Mouse (Mus musculus) hindbrain, postnatal 0 days (tissue): ENCODE results near the gene R3hdml. TPM values are rescaled to one million over a fixed set of nuclear protein-coding genes. Genes with fewer than 3 reads are reported as not detected.
A peak's percentile ranks its signal among the peaks of the same experiment; 100 is the strongest.

Experiments used
- ATAC-seq: fragments of 200-750 bp; cut with Nextera tagmentation; 2 replicates; pipeline ENCODE4 v1.8.0; 2017; ENCODE audit warnings: mild to moderate bottlenecking, moderate TSS enrichment, moderate library complexity
- DNase-seq: peaks from one replicate; pipeline ENCODE4 v3.0.0-alpha.2; 2015; ENCODE audit warnings: low spot score
- H3K27ac ChIP-seq: fragments of 300-500 bp; sonication (generic); 2 replicates; pipeline ENCODE4 v1.5.1; 2014; ENCODE audit warnings: mild to moderate bottlenecking
- H3K27me3 ChIP-seq: fragments of 300-500 bp; sonication (generic); 2 replicates; pipeline ENCODE4 v1.6.1; 2014; ENCODE audit warnings: low read length, mixed read lengths; ENCODE audit not compliant: insufficient read depth
- H3K36me3 ChIP-seq: fragments of 300-500 bp; sonication (generic); 2 replicates; pipeline ENCODE4 v1.6.1; 2014; ENCODE audit warnings: low read length, mixed read lengths; ENCODE audit not compliant: insufficient read depth
- H3K4me1 ChIP-seq: fragments of 300-500 bp; sonication (generic); 2 replicates; pipeline ENCODE4 v1.6.1; 2014; ENCODE audit warnings: antibody characterized with exemption, low read length, mixed read lengths; ENCODE audit not compliant: insufficient read depth
- H3K4me2 ChIP-seq: fragments of 300-500 bp; sonication (generic); 2 replicates; pipeline ENCODE4 v1.6.1; 2014; ENCODE audit warnings: low read depth, mild to moderate bottlenecking, low read length, moderate library complexity, mixed read lengths
- H3K4me3 ChIP-seq: fragments of 300-500 bp; sonication (generic); 2 replicates; pipeline ENCODE4 v1.5.1; 2014; ENCODE audit warnings: low read length
- H3K9ac ChIP-seq: fragments of 300-500 bp; sonication (generic); replicated peaks from 2 replicates; pipeline ENCODE4 v1.6.1; 2014; ENCODE audit warnings: mild to moderate bottlenecking, low read length, moderate library complexity, mixed read lengths
- H3K9me3 ChIP-seq: fragments of 300-500 bp; sonication (generic); 2 replicates; pipeline ENCODE4 v1.6.1; 2016; ENCODE audit warnings: low read length, mixed read lengths
- CTCF ChIP-seq: IDR thresholded peaks from 2 replicates; pipeline ENCODE4 v1.5.1; 2016; ENCODE audit warnings: antibody characterized with exemption, control low read depth, low read depth
- WGBS: fragments of 180-500 bp; shearing (Covaris S2); extraction: QIAGEN DNeasy Blood & Tissue Kit; methylation state at CpG from one replicate; pipeline ENCODE4 v1.1.7; 2014; 5-methylcytosine and 5-hydroxymethylcytosine counted together
- polyA plus RNA-seq: library from polyadenylated mRNA; unstranded; fragments of >200 nt; fragmentation: Nextera tagmentation; extraction: Ambion mirVana; gene quantifications from 2 replicates; pipeline ENCODE4 v1.2.1, GENCODE M21; 2015
- total RNA-seq: library from RNA; depleted of rRNA; stranded (reverse); fragments of >200 nt; gene quantifications from 2 replicates; pipeline ENCODE4 v1.2.3, GENCODE M21; 2014

R3hdml gene
- total and polyA plus RNA-seq, 2 experiments from 2014 or later = 0.73 to 1.0 TPM

- Histone ChIP-seq H3K4me2 (peak overlapping the region; percentile 91), H3K4me3 (peak overlapping the region; percentile 89; the same call in 1 of the 2 replicates), H3K27ac (no peak overlapping the region), H3K9me3 (no peaks in the 10 kb centered on the region), H3K36me3 (peaks cover 25% of the 10 kb centered on the region; the same call in 1 of the 2 replicates), H3K4me1 (peaks cover 10% of the 10 kb centered on the region; the same call in 1 of the 2 replicates), H3K27me3 (no peaks in the 10 kb centered on the region), H3K9ac (no peak overlapping the region; the same call in 1 of the 2 replicates)
- WGBS = 50% methylated on average over 3 of the region's 3 CpGs
- DNase-seq (no peak), ATAC-seq (no peak)
- TF ChIP-seq CTCF = no peak
Measured at GRCm38 (mm10) chr2:163471136-163471535, 21.0 kb upstream of the R3hdml start.

- peaks cover 20% of the 10 kb centered on the region; the same call in 1 of the 2 replicates for H3K36me3 ChIP-seq
- WGBS = 4% methylated on average over 36 of the region's 36 CpGs
- DNase-seq (peak; percentile 66), ATAC-seq (peak; percentile 83)
- no peaks in the 10 kb centered on the region for H3K9me3 ChIP-seq
- peak overlapping the region; percentile 91 for H3K4me2 ChIP-seq
- no peaks in the 10 kb centered on the region for H3K27me3 ChIP-seq
- peak overlapping the region; percentile 89 for H3K4me3 ChIP-seq
- H3K4me1 ChIP-seq = peaks cover 10% of the 10 kb centered on the region; the same call in 1 of the 2 replicates
- no peak for TF ChIP-seq CTCF
- peak overlapping the region; percentile 82 for H3K27ac ChIP-seq
- peak overlapping the region; percentile 85 for H3K9ac ChIP-seq
Measured at GRCm38 (mm10) chr2:163471710-163472465, 20.2 kb upstream of the R3hdml start.

DNA sequence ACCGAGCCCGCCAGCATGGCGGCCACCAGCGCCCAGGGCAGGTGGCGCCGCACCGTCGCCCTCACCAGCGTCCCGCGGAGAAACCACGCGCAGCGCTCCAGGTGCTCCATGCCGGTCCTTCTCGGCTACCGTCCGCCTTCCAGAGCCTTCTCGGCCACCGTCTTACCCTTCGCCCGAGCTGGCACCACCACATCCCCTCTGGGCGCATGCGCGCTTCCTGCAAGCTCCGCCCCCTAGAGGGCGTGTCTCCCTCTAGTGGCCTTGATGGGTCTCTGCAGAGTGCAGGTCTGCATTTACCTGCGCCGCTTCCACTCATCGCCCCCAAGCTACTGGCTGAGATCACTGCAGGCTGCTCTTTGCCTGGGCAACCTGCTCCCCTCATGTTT, 19.7 kb upstream of the R3hdml start, which contains the start of gene Fitm2:
TSS of gene Fitm2 (minus strand) at position 164 of the 386 bp plus-strand sequence.
- 2% methylated on average over 25 of the region's 30 CpGs for WGBS
- peaks cover 19% of the 10 kb centered on the region; the same call in 1 of the 2 replicates for H3K36me3 ChIP-seq
- DNase-seq (peak; percentile 98), ATAC-seq (peak; percentile 96)
- H3K4me1 ChIP-seq = peaks cover 10% of the 10 kb centered on the region; the same call in 1 of the 2 replicates
- peak within 1 kb of the TSS; percentile 91 for H3K4me2 ChIP-seq
- H3K27me3 ChIP-seq = no peaks in the 10 kb centered on the region
- H3K4me3 ChIP-seq = peak within 1 kb of the TSS; percentile 89
- no peaks in the 10 kb centered on the region for H3K9me3 ChIP-seq
- peak; percentile 100 for TF ChIP-seq CTCF
- H3K27ac ChIP-seq = peak within 1 kb of the TSS; percentile 82
- peak within 1 kb of the TSS; percentile 85 for H3K9ac ChIP-seq

- Histone ChIP-seq H3K4me3 (no peak overlapping the region), H3K9me3 (no peaks in the 10 kb centered on the region), H3K27ac (no peak overlapping the region), H3K27me3 (no peaks in the 10 kb centered on the region), H3K4me2 (no peak overlapping the region), H3K4me1 (no peaks in the 10 kb centered on the region), H3K9ac (no peak overlapping the region), H3K36me3 (no peaks in the 10 kb centered on the region)
- 51% methylated on average over 18 of the region's 18 CpGs for WGBS
- DNase-seq (no peak), ATAC-seq (no peak)
- peak; percentile 48 for TF ChIP-seq CTCF
Measured at GRCm38 (mm10) chr2:163480191-163480825, 11.8 kb upstream of the R3hdml start.

DNA sequence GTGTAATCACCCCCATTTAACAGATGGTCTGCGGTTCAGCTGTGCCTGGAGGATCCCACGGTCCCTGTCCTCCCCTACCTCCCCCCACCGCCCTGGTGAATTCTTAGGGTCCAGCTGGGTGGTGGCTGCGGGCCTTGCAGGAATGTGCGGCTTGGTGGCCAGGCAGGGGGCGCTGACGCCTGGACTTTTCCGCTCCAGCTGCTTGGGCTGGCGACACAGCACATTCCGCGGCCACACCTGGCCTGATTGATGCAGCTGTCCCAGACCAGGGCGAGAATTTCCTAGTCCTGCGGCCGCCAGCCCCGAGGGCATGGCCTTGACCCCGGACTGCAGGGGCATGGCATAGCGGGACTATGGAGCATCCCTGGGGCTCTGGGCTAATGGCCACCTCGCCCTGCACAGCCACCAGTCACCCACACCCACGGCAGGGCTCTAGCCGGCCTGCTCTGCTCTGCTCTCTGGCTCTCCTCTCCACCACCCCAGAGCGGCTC, 10.5 kb upstream of the R3hdml start:
- peak overlapping the region; percentile 50 for H3K4me2 ChIP-seq
- no peaks in the 10 kb centered on the region for H3K9me3 ChIP-seq
- DNase-seq (peak; percentile 38), ATAC-seq (peak; percentile 64; the same call in 1 of the 2 replicates)
- H3K9ac ChIP-seq = no peak overlapping the region
- no peaks in the 10 kb centered on the region for H3K4me1 ChIP-seq
- H3K4me3 ChIP-seq = peak overlapping the region; percentile 13; the same call in 1 of the 2 replicates
- 2% methylated on average over 21 of the region's 21 CpGs for WGBS
- peak; percentile 53; the same call in 1 of the 2 replicates for TF ChIP-seq CTCF
- no peak overlapping the region for H3K27ac ChIP-seq
- no peaks in the 10 kb centered on the region for H3K36me3 ChIP-seq
- no peaks in the 10 kb centered on the region for H3K27me3 ChIP-seq

DNA sequence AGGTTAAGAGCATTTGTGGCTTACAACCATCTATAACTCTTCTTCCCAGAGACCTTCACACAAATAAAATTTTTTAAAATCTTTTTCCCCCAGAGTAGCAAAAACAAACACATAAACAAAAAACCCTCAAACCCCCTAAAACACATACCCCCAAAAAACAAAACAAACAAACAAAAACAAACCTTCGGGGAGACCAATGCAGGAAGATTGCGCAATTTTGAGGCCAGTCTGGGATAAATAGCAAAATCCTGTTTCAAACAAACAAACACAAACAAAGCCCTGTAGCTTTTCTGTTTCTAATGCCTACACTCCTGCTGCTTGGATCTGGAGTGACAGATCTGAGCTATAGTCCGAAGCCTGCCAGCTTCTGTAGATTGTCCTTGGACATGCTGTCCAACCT, 4.8 kb upstream of the R3hdml start:
- Histone ChIP-seq H3K27me3 (no peaks in the 10 kb centered on the region), H3K9me3 (no peaks in the 10 kb centered on the region), H3K9ac (no peak overlapping the region), H3K4me1 (0 out of 2 replicates have a peak, but pooled peaks cover 3% of the 10 kb centered on the region), H3K27ac (no peak overlapping the region), H3K4me2 (no peak overlapping the region), H3K4me3 (no peak overlapping the region), H3K36me3 (no peaks in the 10 kb centered on the region)
- ATAC-seq = no peak
- no peak for TF ChIP-seq CTCF
- 83% methylated on average over 3 of the region's 3 CpGs for WGBS
- DNase-seq = no peak
